Mouse (Mus musculus) adrenal gland, postnatal 4 days (tissue): ENCODE data around the gene Ppwd1. TPM values are rescaled to one million over a fixed set of nuclear protein-coding genes. Genes with fewer than 3 reads are reported as not detected.
"Not testable (repeated sequence)": the region's sequence is repeated elsewhere in the genome, so short reads cannot be mapped to it uniquely, and the experiment has no call there.

ENCODE experiments used
- DNase-seq, 2 experiments: peaks; one replicate each; pipeline ENCODE4 v3.0.0; 2021 to 2022; ENCODE audit warnings: low spot score in 2 of 2, mixed read lengths in 2 of 2
- long read RNA-seq, 2 experiments: library from polyadenylated mRNA; stranded (forward); transcript quantifications; one replicate each; pipeline ENCODE4 v2.0.0; 2021
- total RNA-seq, 2 experiments: library from RNA; stranded (reverse); gene quantifications; 2 replicates each; pipeline ENCODE4 v1.2.3; 2021

The Ppwd1 gene
- total RNA-seq = 10 to 100 TPM; 21.5 to 21.6 TPM
- long read RNA-seq, experiment 1, transcript Ppwd1-201 (11 exons, 2,342 nt) = major isoform, 8 of 9 reads
- long read RNA-seq, experiment 1, partial matches to known transcripts = 0 of 9 reads
- long read RNA-seq, experiment 1, other reads (novel, unspliced or antisense) = 1 of 9 reads
- long read RNA-seq, experiment 2, transcript Ppwd1-201 (11 exons, 2,342 nt) = major isoform, 12 of 22 reads
- long read RNA-seq, experiment 2, partial matches to known transcripts = 1 of 22 reads
- long read RNA-seq, experiment 2, other reads (novel, unspliced or antisense) = 9 of 22 reads

- peak; percentile 91 to 96 for DNase-seq
These were observed at the start of gene Ppwd1, which contains the start of gene Cenpk for GRCm38 (mm10) chr13:104228384-104229066. Ppwd1 (minus strand) TSS chr13:104228843. Cenpk (plus strand) TSS chr13:104228611.

GRCm38 (mm10) chr13:104258997-104259396, 30.4 kb upstream of the Ppwd1 start:
- DNase-seq = no peak

- no peak for DNase-seq
These were observed 538 bp upstream of the Ppwd1 start for GRCm38 (mm10) chr13:104229181-104229580.

GRCm38 (mm10) chr13:104227478-104227877, 1.2 kb downstream of the Ppwd1 start:
- DNase-seq = no peak

GRCm38 (mm10) chr13:104204313-104204712, 24.3 kb downstream of the Ppwd1 start:
- DNase-seq = no peak

GRCm38 (mm10) chr13:104195891-104196290, 32.8 kb downstream of the Ppwd1 start:
- not testable (repeated sequence) for DNase-seq

GRCm38 (mm10) chr13:104187357-104187756, 41.3 kb downstream of the Ppwd1 start:
- no peak for DNase-seq

GRCm38 (mm10) chr13:104179176-104179888, 49.3 kb downstream of the Ppwd1 start:
- no peak for DNase-seq

- peak; percentile 84 to 95 for DNase-seq
These were observed 50.0 kb downstream of the Ppwd1 start, which contains the start of gene Trim23 for GRCm38 (mm10) chr13:104178650-104179121. Trim23 (plus strand) TSS chr13:104178797.

- peak; percentile 28 to 75 for DNase-seq
These were observed 50.6 kb downstream of the Ppwd1 start, which contains the start of gene Trappc13 for GRCm38 (mm10) chr13:104177796-104178649. Trappc13 (minus strand) TSS chr13:104178469.

- DNase-seq = no peak
These were observed 51.8 kb downstream of the Ppwd1 start for GRCm38 (mm10) chr13:104176874-104177273.

- DNase-seq = no peak
These were observed 56.1 kb downstream of the Ppwd1 start for GRCm38 (mm10) chr13:104172498-104172897.

GRCm38 (mm10) chr13:104171711-104172110, 56.9 kb downstream of the Ppwd1 start:
- no peak for DNase-seq

GRCm38 (mm10) chr13:104155686-104156085, 73.0 kb downstream of the Ppwd1 start:
- DNase-seq = no peak

Other genes with a start within 250 kb of the Ppwd1 start
- gene Nln, start 119.2 kb downstream of the Ppwd1 start, total RNA-seq = 10 to 100 TPM; 25.2 to 27.5 TPM
- gene Sgtb, start 119.1 kb downstream of the Ppwd1 start, total RNA-seq = 1 to 10 TPM; 5.7 to 6.4 TPM
- gene Trappc13, start 50.4 kb downstream of the Ppwd1 start, total RNA-seq = 10 to 100 TPM; 48.1 to 49.4 TPM
- 10 to 100 TPM; 25.4 to 28.6 TPM for gene Trim23, start 50.0 kb downstream of the Ppwd1 start, total RNA-seq
- gene Cenpk, start 232 bp downstream of the Ppwd1 start, total RNA-seq = 10 to 100 TPM; 10.8 to 11.0 TPM
- 1 to 10 TPM; 5.6 to 8.1 TPM for gene Adamts6, start 59.0 kb upstream of the Ppwd1 start, total RNA-seq